Mouse (Mus musculus): ENCODE results near the gene Sox13. TPM values are rescaled to one million over a fixed set of nuclear protein-coding genes. Genes with fewer than 3 reads are reported as not detected.

Sox13 gene
- polyA plus RNA-seq, 1 experiment from 2014 or later, result 9.4 TPM

DNA sequence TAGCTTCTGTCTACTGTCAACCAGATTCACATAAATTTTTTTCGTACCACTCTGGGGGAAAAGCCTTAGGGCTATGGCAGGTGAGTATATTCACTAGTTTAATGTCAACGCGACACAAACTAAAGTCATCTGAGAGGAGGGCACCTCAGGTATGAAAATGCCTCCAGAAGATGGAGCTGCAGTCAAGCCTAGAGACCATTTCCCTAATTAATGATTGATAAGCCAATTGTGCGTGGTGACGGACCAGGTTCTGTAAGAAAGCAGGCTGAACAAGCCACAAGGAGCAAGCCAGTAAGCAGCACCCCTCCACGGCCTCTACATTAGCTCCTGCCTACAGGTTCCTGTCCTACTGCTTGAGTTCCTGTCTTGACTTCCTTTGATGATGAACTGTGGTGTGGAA lies 63.2 kb downstream of the Sox13 start:
- H3K9me3 ChIP-seq (ENCODE audit: low read depth, low read length), result no peaks in the 10 kb centered on the region
- H3K4me2 ChIP-seq, result no peak overlapping the region
- no peaks in the 10 kb centered on the region for H3K36me3 ChIP-seq (ENCODE audit: insufficient read depth)
- H3K9ac ChIP-seq, result no peak overlapping the region
- H3K27ac ChIP-seq (ENCODE audit: low read depth), result no peak overlapping the region
- 89% methylated on average over 6 of the region's 6 CpGs for WGBS
- no peak for ATAC-seq (ENCODE audit: insufficient read depth)
- peaks cover 15% of the 10 kb centered on the region; the same call in 1 of the 2 replicates for H3K27me3 ChIP-seq (ENCODE audit: insufficient read depth, low read length)
- no peaks in the 10 kb centered on the region; the same call in 1 of the 2 replicates for H3K4me1 ChIP-seq (ENCODE audit: insufficient read depth)
- H3K4me3 ChIP-seq (ENCODE audit: low read depth, low read length), result no peak overlapping the region
- TF ChIP-seq CTCF (IDR thresholded peaks at IDR 0.05; ENCODE audit: low read depth), result no peak
- no peak for DNase-seq

DNA sequence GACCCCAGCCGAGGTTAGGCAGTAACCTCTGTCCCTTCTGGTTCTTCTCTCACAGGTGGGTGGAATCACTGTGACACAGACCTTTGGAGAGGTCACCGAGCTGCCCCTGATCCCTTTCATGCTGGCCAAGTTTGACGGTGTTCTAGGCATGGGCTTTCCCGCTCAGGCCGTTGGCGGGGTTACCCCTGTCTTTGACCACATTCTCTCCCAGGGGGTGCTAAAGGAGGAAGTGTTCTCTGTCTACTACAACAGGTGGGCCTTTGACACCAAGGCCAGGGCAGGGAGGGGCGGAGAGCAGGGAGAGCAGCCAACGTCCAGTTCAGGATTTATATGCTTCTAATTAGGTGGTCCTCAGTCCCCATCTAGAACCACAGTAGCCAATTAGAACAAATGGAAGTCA lies 67.8 kb downstream of the Sox13 start:
- no peak overlapping the region for H3K9ac ChIP-seq
- H3K4me3 ChIP-seq (ENCODE audit: low read depth, low read length), result no peak overlapping the region
- H3K4me2 ChIP-seq, result no peak overlapping the region
- no peak overlapping the region for H3K27ac ChIP-seq (ENCODE audit: low read depth)
- H3K36me3 ChIP-seq (ENCODE audit: insufficient read depth), result no peaks in the 10 kb centered on the region
- TF ChIP-seq CTCF (IDR thresholded peaks at IDR 0.05; ENCODE audit: low read depth), result no peak
- ATAC-seq (ENCODE audit: insufficient read depth) (no peak), DNase-seq (no peak)
- H3K27me3 ChIP-seq (ENCODE audit: insufficient read depth, low read length), result no peaks in the 10 kb centered on the region
- H3K4me1 ChIP-seq (ENCODE audit: insufficient read depth), result peaks cover 5% of the 10 kb centered on the region; the same call in 1 of the 2 replicates
- no peaks in the 10 kb centered on the region for H3K9me3 ChIP-seq (ENCODE audit: low read depth, low read length)
- 41% methylated on average over 8 of the region's 8 CpGs for WGBS

DNA sequence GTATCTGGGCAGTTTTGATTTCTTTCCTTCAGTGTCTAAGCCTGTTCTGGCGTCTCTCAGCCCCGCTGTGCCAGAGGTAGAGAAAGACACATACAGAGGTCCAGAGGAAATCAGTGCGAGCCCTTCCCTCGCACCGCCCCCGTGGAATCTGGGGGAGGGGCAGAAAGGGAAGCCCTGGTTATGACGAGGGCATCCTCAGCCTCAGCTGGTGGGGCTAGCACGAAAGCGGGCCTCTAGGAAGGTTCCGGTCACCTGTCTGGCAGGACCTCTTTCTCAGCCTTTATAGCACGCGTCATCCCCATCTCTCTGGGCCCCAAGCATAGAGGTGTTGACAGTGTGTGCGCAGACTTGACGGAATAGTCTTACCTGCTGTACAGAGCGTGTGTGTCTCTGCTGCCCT lies 68.3 kb downstream of the Sox13 start:
- no peak overlapping the region for H3K4me3 ChIP-seq (ENCODE audit: low read depth, low read length)
- H3K27ac ChIP-seq (ENCODE audit: low read depth), result no peak overlapping the region
- H3K9me3 ChIP-seq (ENCODE audit: low read depth, low read length), result no peaks in the 10 kb centered on the region
- no peak overlapping the region for H3K4me2 ChIP-seq
- no peak for DNase-seq
- ATAC-seq (ENCODE audit: insufficient read depth), result no peak
- 37% methylated on average over 15 of the region's 15 CpGs for WGBS
- H3K9ac ChIP-seq, result no peak overlapping the region
- no peaks in the 10 kb centered on the region for H3K27me3 ChIP-seq (ENCODE audit: insufficient read depth, low read length)
- peaks cover 5% of the 10 kb centered on the region; the same call in 1 of the 2 replicates for H3K4me1 ChIP-seq (ENCODE audit: insufficient read depth)
- TF ChIP-seq CTCF (IDR thresholded peaks at IDR 0.05; ENCODE audit: low read depth), result no peak
- no peaks in the 10 kb centered on the region for H3K36me3 ChIP-seq (ENCODE audit: insufficient read depth)

DNA sequence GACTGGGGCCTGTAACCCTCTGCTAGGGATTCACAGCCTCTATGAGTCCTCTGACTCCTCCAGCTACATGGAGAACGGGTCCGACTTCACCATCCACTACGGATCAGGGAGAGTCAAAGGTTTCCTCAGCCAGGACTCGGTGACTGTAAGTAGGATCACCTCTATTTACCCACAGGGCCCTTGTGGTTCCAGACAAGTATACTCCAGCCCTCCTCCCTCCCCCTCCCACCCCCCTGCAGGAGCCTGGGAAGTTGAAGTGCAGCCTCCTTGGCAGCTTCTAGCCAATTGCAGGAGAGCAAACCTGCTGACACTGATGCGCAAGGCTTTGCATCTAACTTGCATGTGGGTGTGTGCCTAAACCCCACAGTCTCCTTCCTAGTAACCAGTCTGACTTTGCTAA lies 68.7 kb downstream of the Sox13 start:
- H3K4me1 ChIP-seq (ENCODE audit: insufficient read depth), result peaks cover 5% of the 10 kb centered on the region; the same call in 1 of the 2 replicates
- WGBS, result 38% methylated on average over 5 of the region's 5 CpGs
- H3K27me3 ChIP-seq (ENCODE audit: insufficient read depth, low read length), result no peaks in the 10 kb centered on the region
- H3K4me2 ChIP-seq, result no peak overlapping the region
- ATAC-seq (ENCODE audit: insufficient read depth) (no peak), DNase-seq (no peak)
- no peak for TF ChIP-seq CTCF (IDR thresholded peaks at IDR 0.05; ENCODE audit: low read depth)
- no peak overlapping the region for H3K9ac ChIP-seq
- H3K9me3 ChIP-seq (ENCODE audit: low read depth, low read length), result no peaks in the 10 kb centered on the region
- H3K4me3 ChIP-seq (ENCODE audit: low read depth, low read length), result no peak overlapping the region
- H3K27ac ChIP-seq (ENCODE audit: low read depth), result no peak overlapping the region
- no peaks in the 10 kb centered on the region for H3K36me3 ChIP-seq (ENCODE audit: insufficient read depth)

DNA sequence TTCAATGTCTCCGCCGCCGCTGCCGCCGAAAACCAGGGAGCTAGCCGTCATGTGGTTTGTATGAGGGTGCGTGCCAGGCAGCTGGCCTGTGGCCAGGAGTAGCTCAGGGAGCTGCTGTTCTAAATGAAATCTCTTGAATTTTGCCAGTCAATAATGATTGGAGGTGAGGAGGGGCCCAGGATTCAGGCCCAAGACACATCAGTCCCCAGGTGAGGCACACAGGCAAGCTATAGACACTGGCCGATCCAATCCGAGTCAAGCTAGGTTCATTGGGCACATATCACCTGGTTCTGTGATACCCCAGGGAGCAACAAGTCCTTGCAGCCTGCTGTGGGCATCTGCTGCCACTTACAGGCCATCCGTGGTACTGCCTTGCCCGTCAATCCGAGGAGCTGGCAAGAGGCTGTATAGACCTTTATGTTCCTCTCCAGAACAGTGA lies 70.8 kb downstream of the Sox13 start:
- Histone ChIP-seq H3K27ac (ENCODE audit: low read depth) (no peak overlapping the region), H3K9me3 (ENCODE audit: low read depth, low read length) (no peaks in the 10 kb centered on the region), H3K4me3 (ENCODE audit: low read depth, low read length) (no peak overlapping the region), H3K4me1 (ENCODE audit: insufficient read depth) (peaks cover 5% of the 10 kb centered on the region; the same call in 1 of the 2 replicates), H3K27me3 (ENCODE audit: insufficient read depth, low read length) (no peaks in the 10 kb centered on the region), H3K4me2 (no peak overlapping the region), H3K9ac (no peak overlapping the region), H3K36me3 (ENCODE audit: insufficient read depth) (no peaks in the 10 kb centered on the region)
- WGBS, result 44% methylated on average over 12 of the region's 12 CpGs
- ATAC-seq (ENCODE audit: insufficient read depth), result peak; percentile 10; the same call in 1 of the 2 replicates
- peak; percentile 97 for TF ChIP-seq CTCF (IDR thresholded peaks at IDR 0.05; ENCODE audit: low read depth)
- peak; percentile 86 for DNase-seq

DNA sequence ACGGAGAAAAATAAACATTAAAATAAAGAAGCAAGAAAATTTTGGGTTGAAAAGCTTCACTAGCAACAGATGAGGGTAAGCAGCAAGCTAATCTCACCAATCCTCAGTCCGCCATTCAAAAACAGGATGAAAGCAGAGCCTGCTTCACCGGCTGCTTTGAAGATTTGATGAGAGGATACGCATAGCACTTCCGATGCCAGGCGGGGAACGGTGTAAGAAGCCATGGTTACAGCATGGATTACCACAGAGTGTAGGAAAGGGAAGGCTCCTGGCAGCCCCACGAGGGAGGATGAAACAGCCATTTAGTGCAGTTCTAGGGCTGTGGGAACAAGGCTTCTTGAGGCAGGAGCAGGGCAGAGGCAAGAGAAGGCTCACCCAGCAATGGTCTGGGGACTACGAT lies 72.4 kb downstream of the Sox13 start:
- ATAC-seq (ENCODE audit: insufficient read depth) (no peak), DNase-seq (no peak)
- Histone ChIP-seq H3K9me3 (ENCODE audit: low read depth, low read length) (no peaks in the 10 kb centered on the region), H3K27me3 (ENCODE audit: insufficient read depth, low read length) (no peaks in the 10 kb centered on the region), H3K4me3 (ENCODE audit: low read depth, low read length) (no peak overlapping the region), H3K4me1 (ENCODE audit: insufficient read depth) (peaks cover 5% of the 10 kb centered on the region; the same call in 1 of the 2 replicates), H3K4me2 (no peak overlapping the region), H3K36me3 (ENCODE audit: insufficient read depth) (no peaks in the 10 kb centered on the region), H3K27ac (ENCODE audit: low read depth) (no peak overlapping the region), H3K9ac (no peak overlapping the region)
- 46% methylated on average over 9 of the region's 9 CpGs for WGBS
- TF ChIP-seq CTCF (IDR thresholded peaks at IDR 0.05; ENCODE audit: low read depth), result no peak

DNA sequence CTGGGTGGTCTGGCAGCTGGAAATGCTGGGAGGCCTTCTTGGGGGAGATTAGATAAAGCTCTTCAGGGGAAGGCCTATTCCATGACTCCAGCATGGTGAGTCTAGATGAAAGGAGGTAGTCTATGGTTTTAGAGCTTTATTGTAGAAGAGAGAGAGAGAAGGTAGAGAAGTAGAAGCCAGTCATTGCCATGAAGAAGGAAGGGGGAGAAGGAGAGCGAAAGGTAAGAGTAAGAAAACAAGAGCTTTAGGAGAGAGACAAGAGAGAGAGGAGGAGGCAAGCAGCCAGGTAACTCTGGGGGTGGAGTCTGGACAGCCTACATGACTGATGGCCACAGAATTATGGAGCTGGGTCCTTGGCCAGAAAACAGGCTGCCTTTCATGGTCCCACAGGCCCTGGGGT lies 74.0 kb downstream of the Sox13 start, which contains the start of gene Ren1:
TSS of gene Ren1 (plus strand) at position 301 of the 400 bp plus-strand sequence.
- Histone ChIP-seq H3K4me1 (ENCODE audit: insufficient read depth) (0 out of 2 replicates have a peak, but pooled peaks cover under 1% of the 10 kb centered on the region), H3K36me3 (ENCODE audit: insufficient read depth) (no peaks in the 10 kb centered on the region), H3K4me2 (no peak within 1 kb of the TSS), H3K27ac (ENCODE audit: low read depth) (no peak within 1 kb of the TSS), H3K27me3 (ENCODE audit: insufficient read depth, low read length) (no peaks in the 10 kb centered on the region), H3K4me3 (ENCODE audit: low read depth, low read length) (no peak within 1 kb of the TSS), H3K9me3 (ENCODE audit: low read depth, low read length) (no peaks in the 10 kb centered on the region), H3K9ac (no peak within 1 kb of the TSS)
- DNase-seq (no peak), ATAC-seq (ENCODE audit: insufficient read depth) (no peak)
- no peak for TF ChIP-seq CTCF (IDR thresholded peaks at IDR 0.05; ENCODE audit: low read depth)
- WGBS, result 90% methylated on average over 1 of the region's 1 CpGs
